Mouse (Mus musculus) cerebellum, adult 2 months (tissue): Measurements from ENCODE around the gene Zfp472.

Experiments used
- CTCF ChIP-seq: fragments of 200-500 bp; IDR thresholded peaks from 2 replicates; pipeline ENCODE4 v1.5.1; 2011; ENCODE audit warnings: low read depth, mild to moderate bottlenecking, control low read depth, low read length, moderate library complexity, borderline replicate concordance; ENCODE audit not compliant: insufficient read depth
- POLR2A ChIP-seq: fragments of 200-500 bp; IDR thresholded peaks from 2 replicates; pipeline ENCODE4 v1.6.1; 2011; ENCODE audit warnings: low read length, control low read depth, borderline replicate concordance; ENCODE audit not compliant: insufficient read depth

- TF ChIP-seq POLR2A (no peak), CTCF (no peak)
Observed at GRCm38 (mm10) chr17:32991965-32992698, 26.5 kb downstream of the Zfp472 start.
